ENCODE assay signal across 9 mouse cellular contexts in the genomic region with DNA sequence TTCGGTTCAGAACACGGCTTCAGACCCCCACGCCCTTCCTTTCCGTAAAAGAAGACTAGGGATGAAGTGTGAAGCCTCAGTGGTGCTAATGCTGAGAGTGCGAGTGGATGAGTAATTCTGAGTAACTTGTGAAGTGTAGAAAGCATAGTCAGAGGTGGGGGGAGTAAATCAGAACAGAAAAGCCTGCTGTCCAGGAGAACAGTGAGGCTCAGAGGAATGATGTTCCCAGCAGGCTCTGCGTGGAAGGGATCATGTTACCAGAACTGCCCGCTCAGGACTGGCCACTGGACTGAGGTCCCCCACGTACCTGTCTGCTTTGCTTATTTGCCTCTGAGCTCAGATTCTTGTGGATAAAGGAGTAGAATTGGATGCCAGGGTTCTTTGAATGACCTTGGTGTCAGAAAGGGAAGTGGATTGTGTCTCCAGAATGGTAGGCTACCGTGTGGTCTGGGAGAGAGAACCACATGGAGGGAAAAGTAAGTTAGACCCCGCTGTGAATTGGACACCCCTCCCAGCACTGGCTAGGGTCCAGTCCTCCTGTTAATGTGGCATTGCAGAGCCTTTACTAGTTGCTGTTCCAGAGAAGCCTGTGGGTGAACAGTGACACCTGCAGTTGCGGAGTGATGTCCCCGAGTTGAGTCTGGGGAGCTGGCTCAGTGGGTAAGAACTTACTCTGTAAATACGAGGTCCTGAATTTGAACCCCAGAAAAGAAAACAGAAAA. TPM values are rescaled to one million over a fixed set of nuclear protein-coding genes. Genes with fewer than 3 reads are reported as not detected.
A peak's percentile ranks its signal among the peaks of the same experiment; 100 is the strongest.
DNase-seq lines count a peak whose midpoint lies in the region; ATAC-seq and TF ChIP-seq lines count a peak whose summit lies in the region.
"Had no signal": no experiment of that assay in that cellular context is flagged by ENCODE, and none has a peak within 500 bp of the region (broad histone marks: within the 10 kb centered on the region; RNA-seq: fewer than 3 reads in every experiment).

No protein-coding gene starts in this region.

- peak; percentile 56 to 58 for DNase-seq in cerebellum, adult 2 months
- no peak for DNase-seq in retina, embryonic 14.5 days (ENCODE audit: low spot score)
- no peak for DNase-seq in urinary bladder, adult 18-20 months (ENCODE audit: low spot score in 2 of 2)

- 0 out of 2 replicates have a peak, but pooled peaks have one; percentile 5 for TF ChIP-seq CTCF in intestine, postnatal 0 days (IDR thresholded peaks at IDR 0.05; ENCODE audit: low read depth)
- TF ChIP-seq CTCF in cerebellum, adult 2 months (IDR thresholded peaks at IDR 0.05; ENCODE audit: borderline replicate concordance, insufficient read depth, low read depth, low read length) = peak; percentile 29; the same call in 1 of the 2 replicates
- TF ChIP-seq CTCF in embryonic fibroblast, embryonic 13.5 days (IDR thresholded peaks at IDR 0.05; ENCODE audit: borderline replicate concordance, insufficient read depth, low read length) = no peak

- H3K9ac ChIP-seq in intestine, postnatal 0 days (ENCODE audit: low read depth, low read length) = no peak overlapping the region
- no peak overlapping the region for H3K9ac ChIP-seq in intestine, embryonic 16.5 days (ENCODE audit: low read depth, low read length)
- H3K9ac ChIP-seq in limb, embryonic 12.5 days (replicated peaks) = no peak overlapping the region
- H3K9ac ChIP-seq: forebrain, embryonic 12.5 days had no signal

- no peaks in the 10 kb centered on the region for H3K27me3 ChIP-seq in intestine, postnatal 0 days (replicated peaks; ENCODE audit: control insufficient read depth, insufficient read depth, low read length)
- no peaks in the 10 kb centered on the region for H3K27me3 ChIP-seq in intestine, embryonic 16.5 days (replicated peaks; ENCODE audit: control insufficient read depth, insufficient read depth, low read length)
- H3K27me3 ChIP-seq in cerebellum, adult 2 months (ENCODE audit: control insufficient read depth, insufficient read depth, low read length) = no peaks in the 10 kb centered on the region
- no peaks in the 10 kb centered on the region for H3K27me3 ChIP-seq in limb, embryonic 12.5 days
- H3K27me3 ChIP-seq: forebrain, embryonic 12.5 days had no signal

- no peaks in the 10 kb centered on the region for H3K4me1 ChIP-seq in intestine, postnatal 0 days (replicated peaks; ENCODE audit: control insufficient read depth, insufficient read depth, low read length)
- H3K4me1 ChIP-seq in intestine, embryonic 16.5 days (ENCODE audit: control insufficient read depth, insufficient read depth, low read length) = no peaks in the 10 kb centered on the region
- peaks cover 7% of the 10 kb centered on the region for H3K4me1 ChIP-seq in cerebellum, adult 2 months (ENCODE audit: control insufficient read depth, insufficient read depth, low read length)
- H3K4me1 ChIP-seq in embryonic fibroblast, embryonic 13.5 days (ENCODE audit: control insufficient read depth, insufficient read depth, low read length) = peaks cover 10% of the 10 kb centered on the region
- peaks cover 5% of the 10 kb centered on the region for H3K4me1 ChIP-seq in limb, embryonic 12.5 days (replicated peaks)
- H3K4me1 ChIP-seq: forebrain, embryonic 12.5 days had no signal

- H3K4me2 ChIP-seq in intestine, postnatal 0 days (replicated peaks; ENCODE audit: low read depth) = no peak overlapping the region
- no peak overlapping the region for H3K4me2 ChIP-seq in intestine, embryonic 16.5 days (ENCODE audit: low read depth, low read length)
- H3K4me2 ChIP-seq in limb, embryonic 12.5 days = no peak overlapping the region
- H3K4me2 ChIP-seq: forebrain, embryonic 12.5 days; liver, embryonic 11.5 days had no signal

- no peak for TF ChIP-seq POLR2A in cerebellum, adult 2 months (IDR thresholded peaks at IDR 0.05; ENCODE audit: borderline replicate concordance, insufficient read depth, low read length)
- TF ChIP-seq POLR2A in embryonic fibroblast, embryonic 13.5 days (IDR thresholded peaks at IDR 0.05; ENCODE audit: low read depth, low read length) = no peak

- H3K9me3 ChIP-seq in intestine, postnatal 0 days (ENCODE audit: control insufficient read depth) = no peaks in the 10 kb centered on the region
- H3K9me3 ChIP-seq in intestine, embryonic 16.5 days (ENCODE audit: control insufficient read depth, low read length) = no peaks in the 10 kb centered on the region
- no peaks in the 10 kb centered on the region for H3K9me3 ChIP-seq in limb, embryonic 12.5 days
- H3K9me3 ChIP-seq: forebrain, embryonic 12.5 days had no signal

- no peak for ATAC-seq in intestine, postnatal 0 days
- no peak for ATAC-seq in intestine, embryonic 16.5 days
- no peak for ATAC-seq in limb, embryonic 12.5 days (ENCODE audit: insufficient number of reproducible peaks, insufficient read depth, low FRiP score, low TSS enrichment, low read depth)

- H3K36me3 ChIP-seq in intestine, postnatal 0 days (ENCODE audit: control insufficient read depth, insufficient read depth) = peaks cover 53% of the 10 kb centered on the region
- H3K36me3 ChIP-seq in intestine, embryonic 16.5 days (ENCODE audit: control insufficient read depth, insufficient read depth, low read length) = peaks cover 8% of the 10 kb centered on the region; the same call in 1 of the 2 replicates
- peaks cover 39% of the 10 kb centered on the region for H3K36me3 ChIP-seq in limb, embryonic 12.5 days

- H3K27ac ChIP-seq in intestine, postnatal 0 days (ENCODE audit: low read depth, low read length) = no peak overlapping the region
- H3K27ac ChIP-seq in intestine, embryonic 16.5 days (ENCODE audit: low read length) = no peak overlapping the region
- H3K27ac ChIP-seq in cerebellum, adult 2 months (ENCODE audit: insufficient read depth, low read length) = no peak overlapping the region
- H3K27ac ChIP-seq in embryonic fibroblast, embryonic 13.5 days (ENCODE audit: insufficient read depth, low read length) = peak overlapping the region; percentile 94
- peak overlapping the region; percentile 31; the same call in 1 of the 2 replicates for H3K27ac ChIP-seq in limb, embryonic 12.5 days
- H3K27ac ChIP-seq: forebrain, embryonic 12.5 days had no signal

- H3K4me3 ChIP-seq in intestine, postnatal 0 days (ENCODE audit: low read depth, low read length) = no peak overlapping the region
- no peak overlapping the region for H3K4me3 ChIP-seq in intestine, embryonic 16.5 days (ENCODE audit: low read length)
- H3K4me3 ChIP-seq in cerebellum, adult 2 months (replicated peaks; ENCODE audit: insufficient read depth, low read depth, low read length) = no peak overlapping the region
- no peak overlapping the region for H3K4me3 ChIP-seq in embryonic fibroblast, embryonic 13.5 days (ENCODE audit: insufficient read depth, low read length)
- no peak overlapping the region for H3K4me3 ChIP-seq in limb, embryonic 12.5 days (replicated peaks)
- H3K4me3 ChIP-seq: forebrain, embryonic 12.5 days had no signal

- WGBS in intestine, postnatal 0 days = 75% methylated on average over 13 of the region's 13 CpGs
- 71% methylated on average over 13 of the region's 13 CpGs for WGBS in intestine, embryonic 16.5 days
- 40% methylated on average over 13 of the region's 13 CpGs for WGBS in cerebellum, adult 2 months
- 65% methylated on average over 13 of the region's 13 CpGs for WGBS in limb, embryonic 12.5 days

RNA-seq across cellular contexts. Expression of gene Specc1l, which starts 40.6 kb away (rescaled TPM):
- polyA plus RNA-seq in intestine, postnatal 0 days (2015; fragmentation: Nextera tagmentation; extraction: Ambion mirVana) = 13.0 and 14.2 TPM in 2 replicates
- polyA plus RNA-seq in intestine, embryonic 16.5 days (2015; fragmentation: Nextera tagmentation; extraction: Ambion mirVana) = 22.1 and 23.1 TPM in 2 replicates
- polyA plus RNA-seq in cerebellum, adult 2 months (2012; rRNA removed) = 34.1 and 34.9 TPM in 2 replicates
- 39.0 and 39.2 TPM in 2 replicates for polyA plus RNA-seq in embryonic fibroblast, embryonic 13.5 days (2011; ENCODE audit: insufficient read length, low read depth, missing spikeins)
- 49.8 and 50.8 TPM in 2 replicates for polyA plus RNA-seq in limb, embryonic 12.5 days (2016; fragmentation: Nextera tagmentation; extraction: Ambion mirVana)

Comparison
In these comparisons a context has a peak if more than half of its experiments do, and no peak if none do; other contexts are left out.
1. H3K27ac ChIP-seq: peak in embryonic fibroblast, embryonic 13.5 days (single experiment) and limb, embryonic 12.5 days (single experiment); none in intestine, postnatal 0 days (single experiment), intestine, embryonic 16.5 days (single experiment) and cerebellum, adult 2 months (single experiment).
2. DNase-seq: peak in cerebellum, adult 2 months (2 of 2); none in retina, embryonic 14.5 days (single experiment) and urinary bladder, adult 18-20 months (0 of 2).